9 mouse cellular contexts compared by ENCODE assay signal in the genomic region with DNA sequence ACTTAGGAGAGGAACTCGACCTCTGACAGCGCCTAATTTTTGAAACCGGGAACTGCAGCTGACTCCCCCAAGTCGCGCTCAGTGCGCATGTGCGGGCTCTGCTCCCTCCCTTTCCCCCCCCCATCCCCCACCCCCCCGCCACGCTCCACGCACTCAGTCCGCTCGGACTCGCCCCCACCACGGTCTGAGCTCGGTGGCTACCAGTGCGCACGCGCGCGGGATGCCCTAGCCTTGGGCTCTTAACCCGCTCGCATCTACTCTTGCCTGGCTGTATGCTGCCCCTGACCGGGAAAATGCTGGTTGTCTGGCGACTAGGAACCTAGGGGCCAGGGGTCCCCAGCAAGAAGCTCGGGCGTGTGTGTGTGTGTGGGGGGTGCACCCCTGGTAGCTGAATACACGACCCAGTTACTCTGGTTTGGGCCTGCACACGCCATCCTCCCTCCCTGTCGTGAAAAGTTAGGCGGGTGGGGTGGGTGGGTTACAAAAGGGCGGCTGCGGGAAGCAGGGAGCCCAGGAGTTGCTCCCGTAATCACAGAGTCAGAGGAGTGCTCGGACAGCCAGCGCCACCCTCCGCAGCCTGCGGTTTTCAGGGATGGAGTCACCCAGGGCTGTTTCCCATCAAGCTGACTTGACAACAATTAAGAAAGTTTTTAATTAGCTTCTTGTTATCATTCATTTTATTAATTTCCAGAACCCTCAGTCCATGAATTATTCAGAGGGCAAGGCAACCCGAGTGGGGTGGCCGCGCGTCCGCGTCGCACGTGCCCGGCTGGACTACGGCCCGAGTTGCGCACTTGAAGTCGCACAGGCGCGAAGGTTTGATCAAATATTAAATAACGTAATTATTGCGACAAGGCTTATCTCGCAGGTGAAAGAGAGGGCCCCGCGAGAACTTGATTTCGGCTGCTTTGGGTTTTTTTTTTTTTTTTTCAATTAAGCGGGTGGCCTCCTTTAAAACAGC. TPM values are rescaled to one million over a fixed set of nuclear protein-coding genes. Genes with fewer than 3 reads are reported as not detected.
DNase-seq lines count a peak whose midpoint lies in the region; ATAC-seq and TF ChIP-seq lines count a peak whose summit lies in the region.
"Had no signal": no experiment of that assay in that cellular context is flagged by ENCODE, and none has a peak within 500 bp of the region (broad histone marks: within the 10 kb centered on the region; RNA-seq: fewer than 3 reads in every experiment).

No protein-coding gene starts in this region.

- H3K4me3 ChIP-seq in ES-Bruce4 (ENCODE audit: low read depth, low read length), result peak overlapping the region; percentile 81
- H3K4me3 ChIP-seq in forebrain, postnatal 0 days (ENCODE audit: low read depth, low read length), result 0 out of 2 replicates have a peak overlapping the region, but pooled peaks have one; percentile 9
- H3K4me3 ChIP-seq in midbrain, embryonic 11.5 days (ENCODE audit: low read depth, low read length), result peak overlapping the region; percentile 32

- no peak for TF ChIP-seq POLR2A in ES-Bruce4 (IDR thresholded peaks at IDR 0.05; ENCODE audit: insufficient read depth, low read length)

- ATAC-seq in forebrain, postnatal 0 days, result peak; percentile 55
- peak; percentile 94 for ATAC-seq in midbrain, embryonic 11.5 days (ENCODE audit: low FRiP score)
- ATAC-seq in megakaryocyte progenitor cell, adult 5-6 weeks (replicated peaks; ENCODE audit: poor library complexity), result no peak

- H3K9me3 ChIP-seq in ES-Bruce4 (replicated peaks; ENCODE audit: control insufficient read depth, insufficient read depth, low read length, poor library complexity, severe bottlenecking), result no peaks in the 10 kb centered on the region
- no peaks in the 10 kb centered on the region for H3K9me3 ChIP-seq in forebrain, postnatal 0 days (ENCODE audit: low read length)
- H3K9me3 ChIP-seq in midbrain, embryonic 11.5 days (ENCODE audit: control insufficient read depth, low read length), result no peaks in the 10 kb centered on the region

- peak; percentile 84 for DNase-seq in heart, adult 11 months
- no peak for DNase-seq in heart, adult 9 months (ENCODE audit: low spot score in 2 of 2)
- no peak for DNase-seq in forebrain, postnatal 0 days
- DNase-seq in midbrain, embryonic 11.5 days (ENCODE audit: low spot score, missing footprints), result peak; percentile 99
- DNase-seq in ovary, adult 18-20 months (ENCODE audit: low spot score), result no peak
- no peak for DNase-seq in kidney, adult 8-10 months
- DNase-seq: lung, postnatal 4 days had no signal

- peak overlapping the region; percentile 15; the same call in 1 of the 2 replicates for H3K4me2 ChIP-seq in forebrain, postnatal 0 days (ENCODE audit: low read depth)
- H3K4me2 ChIP-seq in midbrain, embryonic 11.5 days, result peak overlapping the region; percentile 57

- 0 out of 2 replicates have a peak overlapping the region, but pooled peaks have one; percentile 4 for H3K9ac ChIP-seq in ES-Bruce4 (ENCODE audit: low read depth, poor library complexity, severe bottlenecking)
- no peak overlapping the region for H3K9ac ChIP-seq in forebrain, postnatal 0 days
- no peak overlapping the region for H3K9ac ChIP-seq in midbrain, embryonic 11.5 days (ENCODE audit: low read length)

- H3K4me1 ChIP-seq in ES-Bruce4 (ENCODE audit: control insufficient read depth, insufficient read depth, low read length), result no peaks in the 10 kb centered on the region
- H3K4me1 ChIP-seq in forebrain, postnatal 0 days (ENCODE audit: insufficient read depth), result no peaks in the 10 kb centered on the region
- peaks cover 9% of the 10 kb centered on the region for H3K4me1 ChIP-seq in midbrain, embryonic 11.5 days (ENCODE audit: control insufficient read depth, insufficient read depth, low read length)

- no peak for TF ChIP-seq EP300 in ES-Bruce4 (IDR thresholded peaks at IDR 0.05; ENCODE audit: insufficient read depth, low read depth, low read length)

- no peak for TF ChIP-seq CTCF in ES-Bruce4 (IDR thresholded peaks at IDR 0.05; ENCODE audit: low read depth, low read length)
- TF ChIP-seq CTCF in forebrain, postnatal 0 days (IDR thresholded peaks at IDR 0.05; ENCODE audit: low read depth), result no peak

- 1% methylated on average over 59 of the region's 59 CpGs for WGBS in forebrain, postnatal 0 days
- WGBS in midbrain, embryonic 11.5 days, result under 1% methylated on average over 59 of the region's 59 CpGs

- peaks cover 51% of the 10 kb centered on the region for H3K27me3 ChIP-seq in ES-Bruce4 (ENCODE audit: control insufficient read depth, insufficient read depth, low read length, poor library complexity, severe bottlenecking)
- peaks cover 74% of the 10 kb centered on the region for H3K27me3 ChIP-seq in forebrain, postnatal 0 days (ENCODE audit: insufficient read depth, low read length)
- peaks cover 64% of the 10 kb centered on the region for H3K27me3 ChIP-seq in midbrain, embryonic 11.5 days (ENCODE audit: control insufficient read depth, insufficient read depth, low read length)

- H3K36me3 ChIP-seq in ES-Bruce4 (ENCODE audit: control insufficient read depth, insufficient read depth, low read length, poor library complexity, severe bottlenecking), result no peaks in the 10 kb centered on the region
- H3K36me3 ChIP-seq in forebrain, postnatal 0 days (ENCODE audit: insufficient read depth), result no peaks in the 10 kb centered on the region
- no peaks in the 10 kb centered on the region for H3K36me3 ChIP-seq in midbrain, embryonic 11.5 days (ENCODE audit: control insufficient read depth, insufficient read depth, low read length)

- H3K27ac ChIP-seq in ES-Bruce4 (ENCODE audit: insufficient read depth, low read length), result no peak overlapping the region
- no peak overlapping the region for H3K27ac ChIP-seq in forebrain, postnatal 0 days (ENCODE audit: low read depth, low read length)
- H3K27ac ChIP-seq in midbrain, embryonic 11.5 days (ENCODE audit: low read depth, low read length), result no peak overlapping the region; the same call in 1 of the 2 replicates

RNA-seq across cellular contexts. Expression of gene Pou4f1, which starts 7.2 kb away (rescaled TPM):
- 3.7 and 3.8 TPM in 2 replicates for polyA plus RNA-seq in ES-Bruce4 (2011; ENCODE audit: insufficient read depth, insufficient read length, low read depth, missing spikeins)
- 0.77 and 2.9 TPM in 2 replicates for total RNA-seq in forebrain, postnatal 0 days (2014; rRNA removed)
- polyA plus RNA-seq in forebrain, postnatal 0 days (2015; fragmentation: Nextera tagmentation; extraction: Ambion mirVana), result 1.7 and 6.3 TPM in 2 replicates
- polyA plus RNA-seq in midbrain, embryonic 11.5 days (2014; fragmentation: Nextera tagmentation; extraction: Ambion mirVana), result 46.9 and 56.1 TPM in 2 replicates
- total RNA-seq in megakaryocyte progenitor cell, adult 5-6 weeks (2015), result 0.10 and 0.12 TPM in 2 replicates
- 1.5 TPM in 1 of 2 replicates, not detected in the other for total RNA-seq in megakaryocyte progenitor cell, adult 5-6 weeks (2017)

Comparison
In these comparisons a context has a peak if more than half of its experiments do, and no peak if none do; other contexts are left out.
1. DNase-seq: peak in heart, adult 11 months (single experiment) and midbrain, embryonic 11.5 days (single experiment); none in heart, adult 9 months (0 of 2), forebrain, postnatal 0 days (single experiment), ovary, adult 18-20 months (single experiment) and kidney, adult 8-10 months (0 of 2).
2. H3K4me3 ChIP-seq: peak in every context shown above with its lines; median percentile 81 in ES-Bruce4; 32 in midbrain, embryonic 11.5 days; 9 in forebrain, postnatal 0 days.